Mouse (Mus musculus) heart, adult 2 months (tissue): Measurements from ENCODE around the gene Olfr373. TPM values are rescaled to one million over a fixed set of nuclear protein-coding genes. Genes with fewer than 3 reads are reported as not detected.

Experiments
- DNase-seq, 2 experiments: peaks; one replicate each; pipeline ENCODE4 v3.0.0; 2021
- H3K27ac ChIP-seq: fragments of 200-600 bp; 2 replicates; pipeline ENCODE4 v1.8.1; 2022
- H3K27me3 ChIP-seq: fragments of 200-500 bp; 2 replicates; pipeline ENCODE4 v1.6.1; 2012; ENCODE audit warnings: mild to moderate bottlenecking, low read length, inconsistent platforms, mixed read lengths; ENCODE audit not compliant: control insufficient read depth, insufficient read depth
- H3K36me3 ChIP-seq: fragments of 200-500 bp; 2 replicates; pipeline ENCODE4 v1.6.1; 2012; ENCODE audit warnings: low read length, inconsistent platforms; ENCODE audit not compliant: control insufficient read depth, insufficient read depth
- H3K4me1 ChIP-seq: fragments of 200-500 bp; 2 replicates; pipeline ENCODE4 v1.6.1; 2011; ENCODE audit warnings: low read length; ENCODE audit not compliant: control insufficient read depth, insufficient read depth
- H3K4me3 ChIP-seq: fragments of 200-600 bp; 2 replicates; pipeline ENCODE4 v1.8.1; 2022
- H3K79me2 ChIP-seq: fragments of 200-500 bp; replicated peaks from 2 replicates; pipeline ENCODE4 v1.6.1; 2012; ENCODE audit warnings: mild to moderate bottlenecking, inconsistent platforms, low read length, moderate library complexity, mixed read lengths; ENCODE audit not compliant: control insufficient read depth, insufficient read depth
- H3K9ac ChIP-seq: fragments of 200-500 bp; 2 replicates; pipeline ENCODE4 v1.6.1; 2012; ENCODE audit warnings: low read depth, mild to moderate bottlenecking, control low read depth, inconsistent platforms, low read length, mixed read lengths
- CTCF ChIP-seq: fragments of 200-600 bp; IDR thresholded peaks from 2 replicates; pipeline ENCODE4 v1.8.1; 2022; ENCODE audit warnings: antibody characterized with exemption, mild to moderate bottlenecking, moderate library complexity
- EP300 ChIP-seq: fragments of 200-500 bp; IDR thresholded peaks from 2 replicates; pipeline ENCODE4 v1.6.1; 2011; ENCODE audit warnings: low read depth, low read length, control low read depth; ENCODE audit not compliant: insufficient read depth
- POLR2A ChIP-seq: fragments of 200-500 bp; IDR thresholded peaks from 2 replicates; pipeline ENCODE4 v1.6.1; 2011; ENCODE audit warnings: mild to moderate bottlenecking, low read depth, low read length, control low read depth; ENCODE audit not compliant: insufficient read depth
- WGBS: fragments of 180-500 bp; shearing (Covaris S2); methylation state at CpG from one replicate; pipeline ENCODE4 v1.1.7; 2018; 5-methylcytosine and 5-hydroxymethylcytosine counted together
- intact Hi-C: fragments of 180-260 bp; cut with DNase I; formaldehyde crosslinking; loops from one replicate; pipeline ENCODE4 v1.15.1; 2025
- polyA plus RNA-seq: library from polyadenylated mRNA; depleted of rRNA; stranded (reverse); fragments of >200 nt; gene quantifications from 2 replicates; pipeline ENCODE4 v1.2.3, GENCODE M21; 2012
- total RNA-seq, 2 experiments: library from RNA; stranded (reverse); gene quantifications; 2 replicates each; pipeline ENCODE4 v1.2.3; 2021

Gene Olfr373
- total and polyA plus RNA-seq, 3 experiments: not detected

- whole genome bisulfite sequencing: 91% methylated on average over 5 of the region's 5 CpGs
- H3K27me3 ChIP-seq: no peaks in the 10 kb centered on the region
- peaks cover 25% of the 10 kb centered on the region for H3K36me3 ChIP-seq
- no peak for DNase-seq
- peaks cover 5% of the 10 kb centered on the region; the same call in 1 of the 2 replicates for H3K79me2 ChIP-seq
- TF ChIP-seq EP300: no peak
- no peak for TF ChIP-seq POLR2A
- no peak for TF ChIP-seq CTCF
- no peak overlapping the region for H3K9ac ChIP-seq
- peaks cover 16% of the 10 kb centered on the region for H3K4me1 ChIP-seq
- H3K4me3 ChIP-seq: no peak overlapping the region
- intact Hi-C loops: no loop called here
- no peak overlapping the region for H3K27ac ChIP-seq
Measured at GRCm38 (mm10) chr8:72138456-72138855, 55.5 kb downstream of the Olfr373 start.

GRCm38 (mm10) chr8:72143256-72143824 lies 60.4 kb downstream of the Olfr373 start:
- Histone ChIP-seq H3K27me3 (no peaks in the 10 kb centered on the region), H3K9ac (no peak overlapping the region), H3K27ac (no peak overlapping the region), H3K4me3 (no peak overlapping the region), H3K36me3 (peaks cover 54% of the 10 kb centered on the region), H3K4me1 (peaks cover 16% of the 10 kb centered on the region), H3K79me2 (peaks cover 2% of the 10 kb centered on the region; the same call in 1 of the 2 replicates)
- intact Hi-C loops: no loop called here
- WGBS: 70% methylated on average over 13 of the region's 13 CpGs
- DNase-seq: no peak
- TF ChIP-seq CTCF: no peak
- no peak for TF ChIP-seq EP300
- TF ChIP-seq POLR2A: no peak

- peaks cover 14% of the 10 kb centered on the region for H3K4me1 ChIP-seq
- H3K36me3 ChIP-seq: peaks cover 53% of the 10 kb centered on the region
- no peaks in the 10 kb centered on the region for H3K27me3 ChIP-seq
- DNase-seq: peak in 1 of 2 experiments; percentile 18
- H3K27ac ChIP-seq: no peak overlapping the region
- intact Hi-C loops: no loop called here
- 63% methylated on average over 5 of the region's 5 CpGs for WGBS
- no peak overlapping the region for H3K4me3 ChIP-seq
- TF ChIP-seq POLR2A: no peak
- TF ChIP-seq EP300: no peak
- no peak for TF ChIP-seq CTCF
- no peaks in the 10 kb centered on the region; the same call in 1 of the 2 replicates for H3K79me2 ChIP-seq
- H3K9ac ChIP-seq: no peak overlapping the region
Measured at GRCm38 (mm10) chr8:72144345-72144975, 61.5 kb downstream of the Olfr373 start.

- WGBS: 86% methylated on average over 3 of the region's 3 CpGs
Measured at GRCm38 (mm10) chr8:72145511-72145910, 62.5 kb downstream of the Olfr373 start.

GRCm38 (mm10) chr8:72146056-72146455 lies 63.1 kb downstream of the Olfr373 start:
- Histone ChIP-seq H3K27ac (no peak overlapping the region), H3K27me3 (no peaks in the 10 kb centered on the region), H3K4me3 (no peak overlapping the region), H3K9ac (no peak overlapping the region), H3K79me2 (no peaks in the 10 kb centered on the region), H3K4me1 (peaks cover 14% of the 10 kb centered on the region), H3K36me3 (peaks cover 53% of the 10 kb centered on the region)
- DNase-seq: no peak
- TF ChIP-seq CTCF (no peak), EP300 (0 out of 2 replicates have a peak, but pooled peaks have one; percentile 11), POLR2A (0 out of 2 replicates have a peak, but pooled peaks have one; percentile 14)
- intact Hi-C loops: no loop called here
- 21% methylated on average over 1 of the region's 1 CpGs for WGBS

More at GRCm38 (mm10) chr8:72145511-72145910, 62.5 kb downstream of the Olfr373 start:
- no peak overlapping the region for H3K9ac ChIP-seq
- H3K79me2 ChIP-seq: no peaks in the 10 kb centered on the region; the same call in 1 of the 2 replicates
- peak in 1 of 2 experiments; percentile 17 for DNase-seq
- peaks cover 14% of the 10 kb centered on the region for H3K4me1 ChIP-seq
- no peak for TF ChIP-seq POLR2A
- no peak for TF ChIP-seq EP300
- TF ChIP-seq CTCF: no peak
- no peaks in the 10 kb centered on the region for H3K27me3 ChIP-seq
- intact Hi-C loops: no loop called here
- no peak overlapping the region for H3K27ac ChIP-seq
- H3K4me3 ChIP-seq: no peak overlapping the region
- peaks cover 56% of the 10 kb centered on the region for H3K36me3 ChIP-seq

GRCm38 (mm10) chr8:72146556-72146955 lies 63.6 kb downstream of the Olfr373 start:
- 73% methylated on average over 3 of the region's 3 CpGs for WGBS
- H3K4me3 ChIP-seq: no peak overlapping the region
- TF ChIP-seq EP300: no peak
- no peak for TF ChIP-seq POLR2A
- no peak for TF ChIP-seq CTCF
- peaks cover 15% of the 10 kb centered on the region for H3K4me1 ChIP-seq
- peaks cover 53% of the 10 kb centered on the region for H3K36me3 ChIP-seq
- no peak overlapping the region for H3K9ac ChIP-seq
- no peak for DNase-seq
- no peaks in the 10 kb centered on the region for H3K79me2 ChIP-seq
- intact Hi-C loops: no loop called here
- no peaks in the 10 kb centered on the region for H3K27me3 ChIP-seq
- peak overlapping the region; percentile 34 for H3K27ac ChIP-seq
